Mouse (Mus musculus) heart, adult 2 months (tissue): ENCODE data around the gene Arid3b.

Experiments used
- CTCF ChIP-seq: fragments of 200-600 bp; IDR thresholded peaks from 2 replicates; pipeline ENCODE4 v1.8.1; 2022; ENCODE audit warnings: antibody characterized with exemption, mild to moderate bottlenecking, moderate library complexity
- EP300 ChIP-seq: fragments of 200-500 bp; IDR thresholded peaks from 2 replicates; pipeline ENCODE4 v1.6.1; 2011; ENCODE audit warnings: low read depth, low read length, control low read depth; ENCODE audit not compliant: insufficient read depth
- POLR2A ChIP-seq: fragments of 200-500 bp; IDR thresholded peaks from 2 replicates; pipeline ENCODE4 v1.6.1; 2011; ENCODE audit warnings: mild to moderate bottlenecking, low read depth, low read length, control low read depth; ENCODE audit not compliant: insufficient read depth

GRCm38 (mm10) chr9:57817220-57817667 is 19.3 kb downstream of the Arid3b start:
- TF ChIP-seq CTCF = no peak
- no peak for TF ChIP-seq POLR2A
- TF ChIP-seq EP300 = no peak
